Mouse (Mus musculus): ENCODE measurements around the gene Acta2. TPM values are rescaled to one million over a fixed set of nuclear protein-coding genes. Genes with fewer than 3 reads are reported as not detected.

Acta2 gene
- total RNA-seq, 2 experiments from 2014 or later: 11.2 to 16.5 TPM

DNA sequence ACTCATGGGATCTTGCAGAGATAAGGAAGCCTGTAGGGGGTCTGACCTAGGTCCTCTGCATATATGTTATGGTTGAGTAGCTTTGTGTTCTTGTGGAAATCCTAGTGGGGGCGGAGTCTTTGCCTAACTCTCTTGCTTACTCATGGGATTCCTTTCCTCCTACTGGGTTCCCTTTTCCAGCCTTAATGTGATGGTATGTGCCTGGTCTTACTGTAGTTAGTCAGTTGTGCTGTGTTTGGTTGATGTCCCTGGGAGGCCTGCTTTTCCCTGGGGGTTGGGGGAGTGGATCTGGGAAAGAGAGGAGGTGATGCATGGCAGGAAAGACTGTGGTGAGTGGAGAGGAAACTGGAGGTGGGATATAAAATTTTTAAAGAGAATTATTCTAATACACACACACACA is 57.3 kb downstream of the Acta2 start:
- TF ChIP-seq CTCF (IDR thresholded peaks at IDR 0.05): no peak
- H3K4me3 ChIP-seq: no peak overlapping the region
- intact Hi-C loops (cut with DNase I): no loop called here
- no peak for DNase-seq (ENCODE audit: extremely low spot score in 1 of 2, low spot score in 2 of 2)
- no peak overlapping the region for H3K27ac ChIP-seq

DNA sequence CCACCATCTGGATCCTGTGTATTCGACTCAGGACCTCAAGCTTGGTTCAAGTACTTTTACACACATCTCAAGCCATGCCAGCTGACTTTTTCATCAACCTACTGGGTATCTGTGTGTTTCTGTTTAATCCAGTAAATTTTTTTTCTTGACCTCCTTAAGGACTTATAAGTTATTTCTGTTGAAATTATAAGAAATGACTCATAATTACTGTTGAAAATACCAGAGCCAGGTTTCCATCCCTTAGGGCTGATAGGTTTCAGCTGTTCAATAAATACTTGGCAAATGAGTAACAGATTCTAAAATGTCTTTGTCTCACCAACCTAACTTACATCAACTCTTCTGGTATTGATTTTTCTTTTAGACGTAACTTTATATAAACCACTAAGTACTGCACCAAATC is 60.4 kb downstream of the Acta2 start:
- TF ChIP-seq CTCF (IDR thresholded peaks at IDR 0.05): no peak
- 0 out of 2 replicates have a peak overlapping the region, but pooled peaks have one; percentile 15 for H3K27ac ChIP-seq
- H3K4me3 ChIP-seq: no peak overlapping the region
- DNase-seq (ENCODE audit: extremely low spot score in 1 of 2, low spot score in 2 of 2): no peak
- intact Hi-C loops (cut with DNase I): no loop called here

DNA sequence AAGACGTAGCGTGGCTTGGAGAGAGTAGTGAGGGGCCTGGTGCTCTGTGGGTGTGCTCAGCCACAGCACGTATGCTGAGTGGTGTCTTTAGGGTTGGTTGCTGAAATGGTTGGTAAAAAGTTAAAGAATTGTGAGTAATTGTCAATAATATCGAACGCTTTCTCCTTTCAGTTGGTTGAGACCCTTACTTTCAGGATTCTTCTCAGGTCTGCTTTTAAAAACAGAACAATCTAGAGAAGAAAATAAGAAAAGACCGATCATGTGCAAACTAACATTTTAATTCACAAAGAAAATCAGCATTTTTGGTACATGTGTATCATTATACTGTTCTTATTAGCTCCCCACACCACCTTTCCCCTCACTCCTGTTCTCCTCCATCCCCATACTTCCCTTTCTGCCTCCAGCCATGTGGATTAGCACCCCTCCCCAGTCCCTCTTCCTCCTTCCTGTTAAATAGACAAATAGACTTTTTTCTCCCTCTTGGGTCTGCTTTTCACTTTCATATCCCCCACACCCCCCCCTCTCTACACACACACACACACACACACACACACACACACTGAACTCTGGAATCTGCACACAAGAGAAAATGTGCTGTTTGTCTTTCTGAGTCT is 61.2 kb downstream of the Acta2 start:
- no peak for TF ChIP-seq CTCF (IDR thresholded peaks at IDR 0.05)
- DNase-seq (ENCODE audit: extremely low spot score in 1 of 2, low spot score in 2 of 2): no peak
- no peak overlapping the region; the same call in 1 of the 2 replicates for H3K27ac ChIP-seq
- peak overlapping the region; percentile 82 for H3K4me3 ChIP-seq
- intact Hi-C loops (cut with DNase I): no loop called here

DNA sequence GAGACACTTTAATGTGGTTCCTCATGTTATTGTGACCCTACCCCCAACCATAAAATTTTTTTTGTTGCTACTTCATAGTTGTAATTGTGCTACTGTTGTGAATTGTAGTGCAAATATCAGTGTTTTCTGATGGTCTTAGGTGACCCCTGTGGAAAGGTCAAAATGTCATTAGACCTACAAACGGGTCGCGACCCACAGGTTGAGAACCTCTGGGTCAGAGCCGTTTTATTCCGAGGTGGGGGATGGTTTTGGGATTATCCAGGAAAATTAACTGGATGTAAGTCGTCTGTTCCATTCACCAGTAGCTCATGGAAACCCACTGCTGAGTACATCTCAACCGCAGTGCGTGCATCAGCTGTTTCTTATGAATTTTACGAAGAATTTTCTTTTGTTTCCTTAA is 61.7 kb downstream of the Acta2 start:
- no peak for TF ChIP-seq CTCF (IDR thresholded peaks at IDR 0.05)
- peak overlapping the region; percentile 91 for H3K27ac ChIP-seq
- H3K4me3 ChIP-seq: peak overlapping the region; percentile 82
- intact Hi-C loops (cut with DNase I): loop anchor here (2.0 kb wide), 1 partner anchor 37 kb away; no protein-coding TSS in a partner anchor
- DNase-seq (ENCODE audit: extremely low spot score in 1 of 2, low spot score in 2 of 2): no peak

DNA sequence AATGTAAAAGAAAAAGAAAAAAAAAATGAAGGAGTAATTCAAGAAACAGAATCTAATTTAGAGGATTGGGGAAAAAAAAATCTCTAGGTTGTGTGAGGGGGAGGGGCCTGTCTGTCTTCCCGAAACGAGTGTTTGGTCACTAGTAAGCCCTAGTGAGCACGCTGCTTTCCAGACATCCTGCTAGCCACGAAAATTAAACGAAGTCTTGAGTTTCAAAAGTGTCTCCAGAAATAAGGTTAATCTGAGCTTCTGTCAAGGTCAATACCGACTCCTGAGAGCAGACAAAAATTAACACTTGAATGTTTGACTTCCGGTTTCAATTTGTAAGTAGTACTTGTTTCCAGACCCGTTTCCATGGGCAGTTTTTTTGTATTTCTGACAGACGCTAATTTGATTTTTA is 62.2 kb downstream of the Acta2 start:
- DNase-seq (ENCODE audit: extremely low spot score in 1 of 2, low spot score in 2 of 2): no peak
- intact Hi-C loops (cut with DNase I): loop anchor here (2.0 kb wide), 1 partner anchor 38 kb away; no protein-coding TSS in a partner anchor

DNA sequence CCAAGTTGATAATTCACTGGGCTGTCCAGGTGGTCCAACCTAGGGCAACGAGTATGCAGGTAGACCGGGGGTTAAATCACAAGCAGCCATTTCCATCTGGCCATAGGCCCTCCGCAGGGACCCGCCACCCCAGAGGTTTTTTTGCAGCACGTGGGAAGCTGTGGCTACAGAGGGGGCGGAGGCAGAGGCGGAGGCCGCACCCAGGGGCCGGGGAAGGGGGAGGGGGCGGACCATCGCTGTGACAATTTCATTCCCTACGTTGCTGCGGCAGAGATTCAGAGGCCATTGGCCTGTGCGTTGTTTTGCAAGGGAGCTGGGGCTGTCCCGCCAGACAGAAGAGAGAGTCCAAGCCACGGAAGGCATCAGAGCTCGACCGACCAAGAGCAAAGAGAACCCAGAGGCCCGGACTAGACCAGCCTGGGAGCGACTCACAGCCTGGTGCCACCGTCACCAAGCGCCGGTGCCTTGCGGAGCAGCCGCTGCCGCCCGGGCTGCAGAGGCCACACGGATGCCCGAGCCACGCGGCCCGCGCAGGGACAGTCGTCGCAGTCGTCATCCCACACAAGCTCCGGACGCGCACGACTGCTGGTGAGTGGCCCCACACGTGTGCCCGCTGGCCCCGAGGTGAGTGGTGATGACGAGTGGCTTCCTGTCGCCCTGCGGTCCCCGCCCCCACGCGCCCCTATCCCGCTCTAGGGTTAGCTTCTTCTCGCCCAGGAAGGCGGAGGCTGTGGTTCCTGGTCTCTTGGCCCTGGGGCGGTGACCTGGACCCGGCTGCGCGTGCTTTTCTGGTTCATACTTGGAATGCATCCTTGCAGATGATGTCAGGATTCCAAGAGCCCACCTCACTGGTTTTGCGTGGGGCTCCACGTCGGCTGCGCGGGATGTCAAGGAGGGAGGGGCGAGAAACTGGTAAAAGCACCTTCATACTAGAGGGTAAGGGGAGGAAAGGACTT is 63.1 kb downstream of the Acta2 start, which contains the start of gene Stambpl1:
Gene Stambpl1, plus strand, starts transcription at position 222 of the 956 bp plus-strand sequence.
- DNase-seq (ENCODE audit: extremely low spot score in 1 of 2, low spot score in 2 of 2): peak; percentile 68 to 71
- intact Hi-C loops (cut with DNase I): loop anchor here (2.0 kb wide), 1 partner anchor 39 kb away; no protein-coding TSS in a partner anchor
- peak within 1 kb of the TSS; percentile 91 for H3K27ac ChIP-seq

More for the DNA sequence above, 62.2 kb downstream of the Acta2 start:
- H3K27ac ChIP-seq: peak overlapping the region; percentile 91
- TF ChIP-seq CTCF (IDR thresholded peaks at IDR 0.05): no peak
- H3K4me3 ChIP-seq: peak overlapping the region; percentile 82

DNA sequence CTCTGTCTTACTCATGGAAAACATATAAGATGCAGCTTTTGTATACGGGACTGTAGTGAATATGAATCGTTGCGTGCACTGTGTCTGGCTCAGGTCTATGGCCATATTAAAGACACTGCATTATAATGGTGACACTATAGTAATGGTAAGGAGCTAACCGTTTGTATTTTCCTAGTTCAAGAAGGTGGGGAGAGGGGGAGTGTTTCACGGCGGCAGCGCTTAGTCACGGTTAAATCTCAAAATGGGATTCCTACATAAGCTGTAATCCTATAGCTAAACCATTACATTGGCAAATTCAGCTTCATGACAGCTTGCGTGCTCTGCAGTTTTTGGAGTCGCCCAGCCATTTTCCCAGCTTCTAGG is 63.8 kb downstream of the Acta2 start:
- intact Hi-C loops (cut with DNase I): loop anchor here (2.0 kb wide), 1 partner anchor 39 kb away; no protein-coding TSS in a partner anchor
- no peak for TF ChIP-seq CTCF (IDR thresholded peaks at IDR 0.05)
- peak overlapping the region; percentile 91 for H3K27ac ChIP-seq
- DNase-seq (ENCODE audit: extremely low spot score in 1 of 2, low spot score in 2 of 2): no peak
- H3K4me3 ChIP-seq: peak overlapping the region; percentile 82

More for the DNA sequence above, 63.1 kb downstream of the Acta2 start, which contains the start of gene Stambpl1:
- peak within 1 kb of the TSS; percentile 82 for H3K4me3 ChIP-seq
- no peak for TF ChIP-seq CTCF (IDR thresholded peaks at IDR 0.05)

Other genes with a start within 250 kb of the Acta2 start
- gene Lipk, start 247.3 kb downstream of the Acta2 start, total RNA-seq (2021): not detected
- not detected for gene Lipn, start 188.2 kb downstream of the Acta2 start, total RNA-seq (2021)
- under 1 TPM in 1 of 2 experiments, not detected in 1; 0.12 TPM for gene Lipm, start 154.7 kb downstream of the Acta2 start, total RNA-seq (2021)
- gene Ankrd22, start 89.5 kb downstream of the Acta2 start, total RNA-seq (2021): not detected
- 10 to 100 TPM; 18.5 to 21.6 TPM for gene Stambpl1, start 63.4 kb downstream of the Acta2 start, total RNA-seq (2021)
- gene Fas, start 35.1 kb upstream of the Acta2 start, total RNA-seq (2021): 1 to 10 TPM in 1 of 2 experiments, under 1 TPM in 1; 0.84 to 2.3 TPM
- gene Ch25h, start 219.6 kb upstream of the Acta2 start, total RNA-seq (2021): under 1 TPM; 0.58 to 0.75 TPM